Mouse (Mus musculus) fibroblast of lung, adult 2 months (primary cell): ENCODE data around the gene Ifit1bl1.
"Not testable (repeated sequence)": the region's sequence is repeated elsewhere in the genome, so short reads cannot be mapped to it uniquely, and the experiment has no call there.

Experiments
- DNase-seq: peaks from one replicate; pipeline ENCODE4 v3.0.0-alpha.2; 2011; ENCODE audit warnings: low read depth

The Ifit1bl1 gene

DNA sequence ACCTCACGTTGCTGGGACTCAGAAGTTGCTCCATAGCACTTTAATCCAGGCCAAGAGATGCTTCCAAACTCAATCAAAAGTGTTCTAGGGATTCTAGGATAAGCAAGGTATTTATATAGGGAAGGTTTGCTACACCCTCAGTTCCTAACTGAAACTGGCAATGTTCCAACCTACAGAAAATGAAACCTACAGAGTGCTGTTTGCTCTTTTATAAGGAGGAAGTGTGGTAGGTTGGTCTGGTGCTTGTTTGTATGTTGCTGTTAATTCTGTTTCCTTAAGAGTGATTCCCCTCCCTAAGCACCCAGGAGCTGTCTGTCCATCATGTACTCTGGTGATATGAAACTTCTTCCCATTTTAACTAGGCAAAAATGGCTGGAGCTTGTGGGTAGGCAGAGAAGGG lies at the start of gene Ifit1bl1:
TSS of gene Ifit1bl1 (minus strand) at position 69 of the 400 bp plus-strand sequence.
- DNase-seq, result not testable (repeated sequence)

GRCm38 (mm10) chr19:34650997-34651396 lies 49.2 kb upstream of the Ifit1bl1 start:
- DNase-seq, result no peak

- DNase-seq, result no peak
Measured at GRCm38 (mm10) chr19:34650276-34650675, 48.5 kb upstream of the Ifit1bl1 start.

GRCm38 (mm10) chr19:34647630-34648029 lies 45.9 kb upstream of the Ifit1bl1 start:
- not testable (repeated sequence) for DNase-seq

GRCm38 (mm10) chr19:34642616-34643015 lies 40.9 kb upstream of the Ifit1bl1 start:
- DNase-seq, result no peak

- no peak for DNase-seq
Measured at GRCm38 (mm10) chr19:34640623-34641022, 38.9 kb upstream of the Ifit1bl1 start, which contains the start of the genes Ifit1bl2 and Ifit1. Ifit1bl2 (minus strand) TSS chr19:34640743. Ifit1 (plus strand) TSS chr19:34640871.

GRCm38 (mm10) chr19:34636933-34637557 lies 35.3 kb upstream of the Ifit1bl1 start:
- peak; percentile 37 for DNase-seq

GRCm38 (mm10) chr19:34633484-34633883 lies 31.7 kb upstream of the Ifit1bl1 start:
- DNase-seq, result no peak

DNA sequence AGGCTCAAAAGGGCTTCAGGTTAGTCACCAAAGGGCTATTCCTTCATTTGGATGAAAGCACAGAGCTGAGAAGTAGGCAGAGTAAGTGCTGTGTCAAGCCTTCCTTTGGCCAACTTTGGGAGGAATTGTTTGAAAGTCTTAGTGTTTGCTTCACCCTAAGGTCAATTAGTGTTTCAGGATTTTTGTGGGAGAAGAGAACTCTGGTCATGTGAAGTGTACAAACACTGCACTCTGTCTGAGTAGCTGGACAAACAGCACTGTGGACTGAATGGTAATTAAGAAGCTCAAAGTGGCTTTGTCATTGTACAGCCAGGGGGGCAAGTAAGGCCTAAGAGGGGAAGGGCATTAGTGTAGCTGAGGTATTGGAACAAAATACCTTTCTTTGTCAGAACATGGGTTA lies 29.7 kb upstream of the Ifit1bl1 start:
- DNase-seq, result no peak

- DNase-seq, result no peak
Measured at GRCm38 (mm10) chr19:34627496-34627895, 25.7 kb upstream of the Ifit1bl1 start.

DNA sequence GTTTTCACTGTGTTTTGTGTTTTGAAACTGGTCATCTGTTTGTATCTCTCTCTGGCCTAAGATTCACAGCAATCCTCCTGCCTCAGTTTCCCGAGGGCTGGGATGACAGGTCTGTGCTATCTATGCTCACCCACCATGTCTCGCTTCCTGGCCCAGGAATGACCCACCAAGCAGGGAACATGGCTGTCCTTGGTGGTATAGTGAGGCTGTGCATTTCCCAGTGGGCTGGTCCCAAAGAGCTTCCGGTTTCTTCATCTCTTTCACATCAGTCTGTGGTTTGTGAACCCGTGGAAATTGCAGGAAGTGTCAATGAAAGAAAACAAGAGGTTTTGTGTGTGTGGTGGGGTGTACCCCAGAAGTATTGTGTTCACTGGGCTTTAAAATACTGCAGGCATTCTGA lies 22.9 kb upstream of the Ifit1bl1 start:
- DNase-seq, result no peak

- no peak for DNase-seq
Measured at GRCm38 (mm10) chr19:34623781-34624180, 22.0 kb upstream of the Ifit1bl1 start.

GRCm38 (mm10) chr19:34620871-34621270 lies 19.1 kb upstream of the Ifit1bl1 start:
- no peak for DNase-seq

- DNase-seq, result not testable (repeated sequence)
Measured at GRCm38 (mm10) chr19:34612243-34613001, 10.7 kb upstream of the Ifit1bl1 start.

DNA sequence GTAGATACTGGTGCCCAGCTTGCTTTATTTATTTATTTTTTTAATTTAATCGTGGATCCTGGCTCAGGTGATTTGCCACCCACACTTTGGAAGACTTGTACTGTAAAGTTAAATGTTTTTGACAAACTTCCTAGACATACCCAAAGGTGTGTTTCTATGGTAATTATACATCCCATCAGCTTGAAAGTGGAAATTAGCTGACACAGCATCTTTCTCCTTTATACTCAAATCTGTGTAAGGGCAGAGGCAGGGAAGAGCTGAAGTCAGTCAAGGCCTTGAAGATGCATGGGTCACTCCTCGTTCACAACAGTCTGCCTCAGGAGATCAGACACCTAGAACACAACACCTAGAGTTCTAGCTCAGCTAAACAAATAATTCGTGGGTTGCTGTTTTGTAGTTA lies 8.4 kb upstream of the Ifit1bl1 start:
- not testable (repeated sequence) for DNase-seq

DNA sequence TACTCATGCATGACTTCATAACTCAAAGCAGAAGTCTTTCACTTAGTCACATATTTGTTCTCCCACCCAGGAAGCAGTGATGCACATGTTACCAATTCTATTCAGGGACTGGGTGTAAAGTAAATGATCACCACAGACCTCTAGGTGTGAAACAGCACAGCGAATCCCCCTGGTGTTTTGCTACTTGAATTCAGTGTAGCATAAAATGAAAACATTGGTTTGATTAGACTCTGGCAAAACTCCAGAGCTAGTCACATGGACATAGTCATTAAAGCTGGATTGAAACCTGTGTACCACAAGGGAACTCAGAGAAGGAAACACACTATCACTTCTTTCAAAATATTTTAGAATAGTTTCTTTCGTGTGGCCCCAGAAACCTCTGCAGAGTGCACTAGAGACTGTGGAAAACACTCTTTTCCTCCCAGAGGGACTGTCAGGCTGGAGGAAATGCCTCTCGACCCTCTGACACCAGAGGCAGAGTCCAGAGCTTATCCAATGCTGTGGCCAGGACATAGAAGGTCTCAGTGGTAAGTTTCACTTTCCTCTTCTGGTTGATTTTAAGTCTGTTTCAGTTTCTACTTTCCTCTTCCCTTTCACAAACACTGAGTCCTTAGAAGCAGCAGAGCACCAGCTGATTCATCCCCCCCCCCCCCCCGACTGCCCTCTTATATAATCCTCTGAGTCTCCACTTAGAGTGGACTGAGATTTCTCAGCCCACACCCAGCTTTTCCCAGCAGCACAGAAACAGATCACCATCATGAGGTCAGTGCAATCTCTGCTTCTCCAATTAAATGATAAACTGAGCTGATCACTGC lies 5.7 kb upstream of the Ifit1bl1 start, which contains the start of gene Ifit3b:
TSS of gene Ifit3b (plus strand) at position 734 of the 815 bp plus-strand sequence.
- peak; percentile 74 for DNase-seq

DNA sequence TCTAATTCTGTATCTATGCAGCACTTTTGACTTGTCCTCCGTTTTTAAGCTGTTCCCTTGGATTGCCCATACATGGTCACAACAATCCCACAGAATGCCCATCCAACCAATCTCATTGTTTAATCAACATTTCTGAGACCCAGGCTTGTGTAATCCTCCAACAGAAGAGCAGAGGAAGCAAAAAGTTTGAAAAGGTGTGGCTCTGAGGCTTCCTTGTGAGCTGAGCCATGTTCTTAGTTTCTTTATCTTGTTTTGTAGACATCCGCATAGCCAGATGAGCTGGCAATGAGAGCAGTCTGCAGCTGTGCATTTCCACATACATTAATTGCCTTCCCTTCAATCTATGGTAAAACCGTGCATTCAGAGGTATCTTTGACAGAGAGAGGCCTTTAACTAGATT lies 3.7 kb upstream of the Ifit1bl1 start:
- no peak for DNase-seq

GRCm38 (mm10) chr19:34599250-34599649 lies 2.5 kb downstream of the Ifit1bl1 start:
- DNase-seq, result not testable (repeated sequence)

DNA sequence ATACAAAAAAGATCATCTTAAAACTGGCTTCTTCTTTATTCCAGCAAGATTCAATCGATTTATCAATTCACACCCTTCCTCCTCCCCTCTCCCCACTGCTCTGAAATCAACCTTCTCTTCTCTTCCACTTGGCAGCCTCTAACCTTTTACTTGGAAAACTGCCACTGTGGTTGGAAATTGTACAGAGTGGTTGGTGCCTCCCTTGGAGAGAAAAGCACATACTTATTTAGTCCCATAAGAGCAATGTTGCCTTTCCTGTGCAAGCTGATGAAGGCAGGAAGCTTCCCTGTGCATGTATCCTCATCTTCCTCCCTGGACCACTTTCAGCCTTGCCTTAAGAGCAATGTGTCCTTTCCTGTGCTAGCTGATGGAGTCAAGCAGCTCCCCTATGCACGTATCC lies 3.4 kb downstream of the Ifit1bl1 start:
- DNase-seq, result peak; percentile 90

DNA sequence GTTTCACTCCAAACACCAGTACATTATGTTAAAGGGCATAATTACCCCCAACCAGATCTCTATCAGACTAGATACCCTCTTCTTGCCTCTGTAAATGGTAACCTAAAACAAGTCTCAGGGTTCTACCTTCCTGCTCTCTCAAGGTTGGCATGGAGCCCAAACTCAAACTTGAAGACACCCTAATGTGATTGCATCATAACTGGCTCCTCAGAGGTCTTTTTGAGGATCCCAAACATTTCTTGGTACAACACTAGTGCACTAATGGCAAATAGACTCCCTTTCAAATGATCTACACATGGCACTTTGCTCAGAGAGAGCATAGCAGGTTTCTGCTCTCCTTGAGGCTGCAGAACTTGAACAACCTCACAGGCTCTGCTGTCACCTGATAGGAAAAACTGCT lies 4.9 kb downstream of the Ifit1bl1 start:
- DNase-seq, result no peak

DNA sequence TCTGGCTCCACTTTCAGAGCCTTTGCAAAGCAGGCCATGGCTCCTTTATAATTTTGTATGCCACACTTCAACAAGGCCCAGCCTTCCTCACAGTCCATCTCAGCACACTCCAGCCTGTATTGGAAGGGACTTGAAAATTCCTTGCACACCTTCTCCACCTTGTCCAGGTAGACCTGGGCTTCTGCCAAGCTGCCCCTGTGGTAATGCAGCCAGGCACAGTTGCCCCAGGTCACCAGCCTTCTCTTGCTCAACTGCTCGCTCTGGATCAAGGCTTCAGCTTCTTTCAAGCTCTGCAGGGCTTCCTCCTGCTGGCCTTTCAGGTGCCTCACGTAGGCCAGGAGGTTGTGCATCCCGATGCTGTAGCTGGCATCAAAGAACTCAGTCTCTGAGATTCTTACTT lies 7.2 kb downstream of the Ifit1bl1 start:
- DNase-seq, result not testable (repeated sequence)

DNA sequence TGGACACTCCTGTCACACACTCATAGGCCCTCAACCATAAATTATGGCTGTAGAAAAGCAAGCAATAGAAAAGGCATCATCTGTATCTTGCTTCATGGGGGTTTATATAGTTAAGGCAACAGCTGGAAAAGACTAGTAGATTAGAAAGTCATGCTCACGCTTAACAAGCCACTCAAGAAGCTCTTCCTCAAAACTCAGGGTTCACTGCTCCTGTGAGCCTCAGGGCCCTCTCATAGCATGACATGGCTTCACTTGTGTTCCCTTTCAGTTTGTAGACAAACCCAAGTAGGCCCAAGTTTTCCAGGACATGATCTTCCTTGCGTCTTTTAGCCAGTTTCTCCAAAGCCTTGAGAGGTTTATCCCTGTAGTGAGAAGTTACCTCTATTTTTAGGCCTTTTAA lies 8.3 kb downstream of the Ifit1bl1 start:
- no peak for DNase-seq
